Mouse (Mus musculus): ENCODE data around the gene Gdpgp1.

GRCm38 (mm10) chr7:80202961-80203360 lies 29.7 kb upstream of the Gdpgp1 start:
- TF ChIP-seq CTCF (IDR thresholded peaks at IDR 0.05; ENCODE audit: control insufficient read depth, insufficient read depth, insufficient replicate concordance, low read depth, low read length) = no peak
- no peak for TF ChIP-seq POLR2A (IDR thresholded peaks at IDR 0.05; ENCODE audit: control insufficient read depth, low read depth, low read length)
